Mouse (Mus musculus): ENCODE measurements around the gene Pde12.
A peak's percentile ranks its signal among the peaks of the same experiment; 100 is the strongest.

Gene Pde12

GRCm38 (mm10) chr14:26643006-26643624, 26.6 kb downstream of the Pde12 start:
- DNase-seq: no peak

- no peak for DNase-seq
Observed at GRCm38 (mm10) chr14:26639961-26640360, 29.7 kb downstream of the Pde12 start.

GRCm38 (mm10) chr14:26639251-26639650, 30.4 kb downstream of the Pde12 start:
- no peak for DNase-seq

- DNase-seq: peak; percentile 45 to 56
Observed at GRCm38 (mm10) chr14:26638708-26639084, 31.0 kb downstream of the Pde12 start.

- peak; percentile 95 to 97 for DNase-seq
Observed at GRCm38 (mm10) chr14:26637851-26638707, 31.6 kb downstream of the Pde12 start, which contains the start of gene Arf4. Gene Arf4 (plus strand): TSS chr14:26638074.

- no peak for DNase-seq
Observed at GRCm38 (mm10) chr14:26637025-26637850, 32.4 kb downstream of the Pde12 start.

- no peak for DNase-seq
Observed at GRCm38 (mm10) chr14:26626605-26627140, 43.0 kb downstream of the Pde12 start.

- DNase-seq: no peak
Observed at GRCm38 (mm10) chr14:26625301-26625700, 44.4 kb downstream of the Pde12 start.

- DNase-seq: no peak
Observed at GRCm38 (mm10) chr14:26610689-26611088, 59.0 kb downstream of the Pde12 start.

Measured in spleen, adult 18-20 months (tissue).